Mouse (Mus musculus) liver, embryonic 16.5 days (tissue): ENCODE data around the gene Il15. TPM values are rescaled to one million over a fixed set of nuclear protein-coding genes. Genes with fewer than 3 reads are reported as not detected.

ENCODE experiments used
- ATAC-seq: fragments of 200-750 bp; cut with Nextera tagmentation; 2 replicates; pipeline ENCODE4 v1.8.0; 2017; ENCODE audit warnings: low read depth, mild to moderate bottlenecking, moderate number of reproducible peaks, moderate library complexity
- H3K27ac ChIP-seq: fragments of 300-500 bp; sonication (generic); 2 replicates; pipeline ENCODE4 v1.5.1; 2014; ENCODE audit warnings: mild to moderate bottlenecking, low read length
- H3K27me3 ChIP-seq: fragments of 300-500 bp; sonication (generic); 2 replicates; pipeline ENCODE4 v1.6.1; 2014; ENCODE audit warnings: low read depth, low read length, mixed read lengths; ENCODE audit not compliant: control insufficient read depth, insufficient read depth
- H3K36me3 ChIP-seq: fragments of 300-500 bp; sonication (generic); 2 replicates; pipeline ENCODE4 v1.6.1; 2014; ENCODE audit warnings: mild to moderate bottlenecking; ENCODE audit not compliant: control insufficient read depth, insufficient read depth
- H3K4me1 ChIP-seq: fragments of 300-500 bp; sonication (generic); 2 replicates; pipeline ENCODE4 v1.6.1; 2014; ENCODE audit warnings: low read depth, low read length, mixed read lengths; ENCODE audit not compliant: control insufficient read depth
- H3K4me2 ChIP-seq: fragments of 300-500 bp; sonication (generic); 2 replicates; pipeline ENCODE4 v1.6.1; 2014; ENCODE audit warnings: low read depth, low read length, mixed read lengths
- H3K4me3 ChIP-seq: fragments of 300-500 bp; sonication (generic); 2 replicates; pipeline ENCODE4 v1.5.1; 2014; ENCODE audit warnings: low read depth, mild to moderate bottlenecking, low read length
- H3K9ac ChIP-seq: fragments of 300-500 bp; sonication (generic); 2 replicates; pipeline ENCODE4 v1.6.1; 2014; ENCODE audit warnings: low read depth, low read length
- H3K9me3 ChIP-seq: fragments of 300-500 bp; sonication (generic); replicated peaks from 2 replicates; pipeline ENCODE4 v1.6.1; 2016; ENCODE audit warnings: low read length; ENCODE audit not compliant: control insufficient read depth
- WGBS: fragments of 180-500 bp; shearing (Covaris S2); extraction: QIAGEN DNeasy Blood & Tissue Kit; methylation state at CpG from one replicate; pipeline ENCODE4 v1.1.7; 2014; ENCODE audit not compliant: insufficient replicate concordance; 5-methylcytosine and 5-hydroxymethylcytosine counted together
- polyA plus RNA-seq: library from polyadenylated mRNA; unstranded; fragments of >200 nt; fragmentation: Nextera tagmentation; extraction: Ambion mirVana; gene quantifications from 2 replicates; pipeline ENCODE4 v1.2.1, GENCODE M21; 2015

Il15 gene
- polyA plus RNA-seq, 1 experiment from 2014 or later = 6.4 TPM

- Histone ChIP-seq H3K4me1 (no peaks in the 10 kb centered on the region), H3K36me3 (no peaks in the 10 kb centered on the region), H3K27me3 (no peaks in the 10 kb centered on the region), H3K27ac (no peak overlapping the region), H3K9ac (no peak overlapping the region), H3K4me3 (peak overlapping the region; percentile 23), H3K4me2 (peak overlapping the region; percentile 29; the same call in 1 of the 2 replicates), H3K9me3 (no peaks in the 10 kb centered on the region)
- ATAC-seq = 0 out of 2 replicates have a peak, but pooled peaks have one; percentile 23
- WGBS = 8% methylated on average over 2 of the region's 2 CpGs
Observed at GRCm38 (mm10) chr8:82401059-82401458, 2.0 kb downstream of the Il15 start.

GRCm38 (mm10) chr8:82400376-82400775 is 2.6 kb downstream of the Il15 start:
- Histone ChIP-seq H3K27me3 (no peaks in the 10 kb centered on the region), H3K9ac (no peak overlapping the region), H3K9me3 (no peaks in the 10 kb centered on the region), H3K36me3 (no peaks in the 10 kb centered on the region), H3K4me1 (no peaks in the 10 kb centered on the region), H3K27ac (no peak overlapping the region), H3K4me3 (no peak overlapping the region), H3K4me2 (peak overlapping the region; percentile 20; the same call in 1 of the 2 replicates)
- ATAC-seq = no peak
- WGBS = 3% methylated on average over 2 of the region's 2 CpGs

- ATAC-seq = no peak
- Histone ChIP-seq H3K36me3 (no peaks in the 10 kb centered on the region), H3K4me3 (no peak overlapping the region), H3K4me2 (no peak overlapping the region), H3K27me3 (no peaks in the 10 kb centered on the region), H3K9ac (no peak overlapping the region), H3K27ac (no peak overlapping the region), H3K4me1 (no peaks in the 10 kb centered on the region), H3K9me3 (no peaks in the 10 kb centered on the region)
- 49% methylated on average over 2 of the region's 2 CpGs for WGBS
Observed at GRCm38 (mm10) chr8:82398546-82398945, 4.5 kb downstream of the Il15 start.

GRCm38 (mm10) chr8:82391258-82391657 is 11.8 kb downstream of the Il15 start:
- no peak overlapping the region for H3K4me3 ChIP-seq
- H3K4me1 ChIP-seq = no peaks in the 10 kb centered on the region; the same call in 1 of the 2 replicates
- no peaks in the 10 kb centered on the region for H3K9me3 ChIP-seq
- no peaks in the 10 kb centered on the region for H3K27me3 ChIP-seq
- H3K9ac ChIP-seq = no peak overlapping the region
- no peak for ATAC-seq
- no peak overlapping the region for H3K4me2 ChIP-seq
- H3K36me3 ChIP-seq = no peaks in the 10 kb centered on the region
- no peak overlapping the region for H3K27ac ChIP-seq

- 57% methylated on average over 1 of the region's 1 CpGs for WGBS
- H3K4me1 ChIP-seq = no peaks in the 10 kb centered on the region; the same call in 1 of the 2 replicates
- H3K27me3 ChIP-seq = no peaks in the 10 kb centered on the region
- H3K36me3 ChIP-seq = no peaks in the 10 kb centered on the region
- no peak overlapping the region for H3K4me3 ChIP-seq
- no peak for ATAC-seq
- H3K27ac ChIP-seq = no peak overlapping the region
- H3K9me3 ChIP-seq = no peaks in the 10 kb centered on the region
- H3K4me2 ChIP-seq = no peak overlapping the region
- no peak overlapping the region for H3K9ac ChIP-seq
Observed at GRCm38 (mm10) chr8:82388356-82388902, 14.6 kb downstream of the Il15 start.

- ATAC-seq = peak; percentile 48; the same call in 1 of the 2 replicates
Observed at GRCm38 (mm10) chr8:82387614-82388013, 15.4 kb downstream of the Il15 start.

GRCm38 (mm10) chr8:82385867-82386266 is 17.2 kb downstream of the Il15 start:
- ATAC-seq = no peak
- no peaks in the 10 kb centered on the region for H3K9me3 ChIP-seq
- H3K4me2 ChIP-seq = no peak overlapping the region
- no peak overlapping the region for H3K27ac ChIP-seq
- no peaks in the 10 kb centered on the region for H3K27me3 ChIP-seq
- no peaks in the 10 kb centered on the region for H3K36me3 ChIP-seq
- no peak overlapping the region for H3K4me3 ChIP-seq
- H3K4me1 ChIP-seq = no peaks in the 10 kb centered on the region; the same call in 1 of the 2 replicates
- H3K9ac ChIP-seq = no peak overlapping the region

More at GRCm38 (mm10) chr8:82387614-82388013, 15.4 kb downstream of the Il15 start:
- Histone ChIP-seq H3K27ac (no peak overlapping the region), H3K4me3 (no peak overlapping the region), H3K9ac (no peak overlapping the region), H3K27me3 (no peaks in the 10 kb centered on the region), H3K4me1 (no peaks in the 10 kb centered on the region; the same call in 1 of the 2 replicates), H3K36me3 (no peaks in the 10 kb centered on the region), H3K4me2 (no peak overlapping the region), H3K9me3 (no peaks in the 10 kb centered on the region)
- WGBS = 13% methylated on average over 1 of the region's 1 CpGs

GRCm38 (mm10) chr8:82384458-82385234 is 18.4 kb downstream of the Il15 start:
- no peaks in the 10 kb centered on the region; the same call in 1 of the 2 replicates for H3K4me1 ChIP-seq
- H3K36me3 ChIP-seq = no peaks in the 10 kb centered on the region
- no peak overlapping the region for H3K4me2 ChIP-seq
- ATAC-seq = no peak
- no peak overlapping the region for H3K4me3 ChIP-seq
- no peak overlapping the region for H3K9ac ChIP-seq
- 44% methylated on average over 11 of the region's 11 CpGs for WGBS
- no peaks in the 10 kb centered on the region for H3K27me3 ChIP-seq
- no peaks in the 10 kb centered on the region for H3K9me3 ChIP-seq
- no peak overlapping the region for H3K27ac ChIP-seq

GRCm38 (mm10) chr8:82383346-82383745 is 19.7 kb downstream of the Il15 start:
- Histone ChIP-seq H3K9me3 (no peaks in the 10 kb centered on the region), H3K9ac (no peak overlapping the region)
- peak; percentile 39; the same call in 1 of the 2 replicates for ATAC-seq

More at GRCm38 (mm10) chr8:82383346-82383745, 19.7 kb downstream of the Il15 start:
- WGBS = 20% methylated on average over 3 of the region's 3 CpGs
- no peak overlapping the region for H3K4me3 ChIP-seq
- H3K36me3 ChIP-seq = no peaks in the 10 kb centered on the region
- no peak overlapping the region for H3K4me2 ChIP-seq
- no peaks in the 10 kb centered on the region for H3K27me3 ChIP-seq
- H3K4me1 ChIP-seq = no peaks in the 10 kb centered on the region
- no peak overlapping the region for H3K27ac ChIP-seq
